Mouse (Mus musculus) midbrain, embryonic 13.5 days (tissue): ENCODE results near the gene Padi2. TPM values are rescaled to one million over a fixed set of nuclear protein-coding genes. Genes with fewer than 3 reads are reported as not detected.

Experiments
- ATAC-seq: fragments of 200-750 bp; cut with Nextera tagmentation; 2 replicates; pipeline ENCODE4 v1.8.0; 2017; ENCODE audit warnings: mild to moderate bottlenecking, moderate TSS enrichment, moderate library complexity
- H3K27ac ChIP-seq: fragments of 300-500 bp; sonication (generic); 2 replicates; pipeline ENCODE4 v1.5.1; 2015; ENCODE audit warnings: inconsistent platforms, mild to moderate bottlenecking, moderate library complexity
- H3K27me3 ChIP-seq: fragments of 300-500 bp; sonication (generic); 2 replicates; pipeline ENCODE4 v1.6.1; 2015; ENCODE audit warnings: mild to moderate bottlenecking, inconsistent platforms
- H3K36me3 ChIP-seq: fragments of 300-500 bp; sonication (generic); 2 replicates; pipeline ENCODE4 v1.6.1; 2015; ENCODE audit warnings: mild to moderate bottlenecking, inconsistent platforms
- H3K4me1 ChIP-seq: fragments of 300-500 bp; sonication (generic); replicated peaks from 2 replicates; pipeline ENCODE4 v1.6.1; 2015; ENCODE audit warnings: inconsistent platforms
- H3K4me2 ChIP-seq: fragments of 300-500 bp; sonication (generic); replicated peaks from 2 replicates; pipeline ENCODE4 v1.6.1; 2015; ENCODE audit warnings: moderate library complexity, mild to moderate bottlenecking, inconsistent platforms
- H3K4me3 ChIP-seq: fragments of 300-500 bp; sonication (generic); replicated peaks from 2 replicates; pipeline ENCODE4 v1.5.1; 2015; ENCODE audit warnings: mild to moderate bottlenecking, inconsistent platforms
- H3K9ac ChIP-seq: fragments of 300-500 bp; sonication (generic); replicated peaks from 2 replicates; pipeline ENCODE4 v1.6.1; 2015; ENCODE audit warnings: mild to moderate bottlenecking, inconsistent platforms
- H3K9me3 ChIP-seq: fragments of 300-500 bp; sonication (generic); 2 replicates; pipeline ENCODE4 v1.6.1; 2016; ENCODE audit warnings: mild to moderate bottlenecking, inconsistent platforms
- WGBS: fragments of 180-500 bp; shearing (Covaris S2); methylation state at CpG from one replicate; pipeline ENCODE4 v1.1.7; 2015; 5-methylcytosine and 5-hydroxymethylcytosine counted together
- polyA plus RNA-seq: library from polyadenylated mRNA; unstranded; fragments of >200 nt; fragmentation: Nextera tagmentation; extraction: Ambion mirVana; gene quantifications from 2 replicates; pipeline ENCODE4 v1.2.1, GENCODE M21; 2015

Gene Padi2
- polyA plus RNA-seq: 0.93 TPM in 2 replicates

DNA sequence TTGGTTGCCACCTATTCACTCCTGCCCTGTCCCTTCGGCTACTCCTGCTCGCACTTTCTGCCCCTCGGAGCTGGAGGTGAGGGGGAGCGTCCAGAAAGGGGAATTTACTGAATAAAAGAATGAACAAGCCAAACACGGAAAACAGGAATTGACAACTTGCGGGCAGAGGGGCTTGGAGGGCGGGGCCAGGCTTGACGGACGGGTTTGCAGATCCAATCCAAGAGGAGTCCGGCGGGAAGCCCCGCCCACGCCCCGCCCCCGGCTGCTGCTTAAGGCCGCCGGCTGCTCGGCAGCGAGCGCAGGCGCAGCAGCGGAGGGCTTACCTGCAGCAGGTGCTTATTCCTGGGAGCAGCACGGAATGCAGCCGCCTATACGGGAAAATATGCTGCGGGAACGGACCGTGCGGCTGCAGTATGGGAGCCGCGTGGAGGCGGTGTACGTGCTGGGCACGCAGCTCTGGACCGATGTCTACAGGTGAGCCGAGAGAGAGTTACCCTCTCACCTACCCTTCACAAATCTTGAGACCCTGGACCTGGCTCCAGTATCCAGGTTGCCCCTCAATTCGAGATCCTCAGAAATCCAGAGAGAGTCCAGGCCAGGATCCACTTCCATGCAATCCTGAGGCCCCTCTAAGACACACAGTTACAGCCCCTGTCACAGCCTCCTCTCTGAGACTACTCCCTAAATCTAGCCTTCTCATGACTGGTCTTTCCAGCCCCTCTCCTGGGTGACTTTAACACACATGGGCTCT, at the start of gene Padi2:
Gene Padi2 (plus strand): TSS at position 269 of the 751 bp plus-strand sequence.
- peak within 1 kb of the TSS; percentile 40 for H3K4me3 ChIP-seq
- H3K36me3 ChIP-seq: no peaks in the 10 kb centered on the region
- ATAC-seq: peak; percentile 78
- H3K9ac ChIP-seq: peak within 1 kb of the TSS; percentile 51
- H3K27ac ChIP-seq: no peak within 1 kb of the TSS
- H3K4me2 ChIP-seq: peak within 1 kb of the TSS; percentile 72
- peaks cover 61% of the 10 kb centered on the region for H3K27me3 ChIP-seq
- H3K4me1 ChIP-seq: peaks cover 16% of the 10 kb centered on the region
- WGBS: 3% methylated on average over 37 of the region's 37 CpGs
- H3K9me3 ChIP-seq: no peaks in the 10 kb centered on the region

DNA sequence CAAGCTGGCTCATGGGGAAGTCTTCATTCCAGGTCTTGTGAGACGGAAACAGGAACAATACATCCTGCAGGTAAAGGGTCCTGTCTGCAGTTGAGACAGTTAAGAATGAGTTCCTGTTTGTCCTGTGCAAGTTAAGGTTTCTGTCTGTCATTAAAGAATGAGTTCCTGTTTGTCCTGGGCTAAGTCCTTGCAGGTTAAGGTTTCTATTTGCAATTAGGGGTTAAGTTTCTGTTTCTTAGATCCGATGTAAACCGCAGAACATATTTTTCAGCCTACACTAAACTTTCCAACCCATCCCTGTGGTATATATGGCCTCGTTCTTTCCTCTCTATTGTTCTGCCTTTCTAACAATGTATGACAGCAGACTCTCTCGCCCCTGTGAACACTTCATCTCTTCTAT, 49.1 kb upstream of the Padi2 start:
- H3K27me3 ChIP-seq: no peaks in the 10 kb centered on the region
- ATAC-seq: no peak
- no peak overlapping the region for H3K9ac ChIP-seq
- H3K9me3 ChIP-seq: no peaks in the 10 kb centered on the region
- peaks cover 11% of the 10 kb centered on the region; the same call in 1 of the 2 replicates for H3K4me1 ChIP-seq
- no peaks in the 10 kb centered on the region for H3K36me3 ChIP-seq
- H3K27ac ChIP-seq: no peak overlapping the region
- no peak overlapping the region for H3K4me2 ChIP-seq
- WGBS: 88% methylated on average over 5 of the region's 5 CpGs
- H3K4me3 ChIP-seq: no peak overlapping the region

DNA sequence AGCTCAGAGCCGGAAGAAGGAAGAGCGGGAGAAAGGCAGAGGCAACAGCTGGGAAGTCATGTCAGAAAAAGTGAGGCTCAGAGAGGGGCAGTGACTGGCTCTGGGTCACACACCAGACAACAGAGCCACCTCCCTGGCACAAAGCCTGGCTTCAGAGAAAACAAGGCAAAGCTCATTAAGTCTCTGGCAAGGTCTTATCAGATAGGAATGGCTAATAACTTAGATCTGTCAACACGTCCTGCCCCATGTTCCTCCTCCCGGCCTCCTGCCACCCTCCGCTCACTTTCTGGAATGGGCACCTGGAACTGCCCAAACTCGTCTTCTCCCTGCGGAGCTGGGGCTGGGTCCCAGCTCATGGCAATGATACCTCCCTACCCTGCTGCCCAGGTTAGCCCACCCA, 48.3 kb upstream of the Padi2 start:
- no peak for ATAC-seq
- peaks cover 11% of the 10 kb centered on the region; the same call in 1 of the 2 replicates for H3K4me1 ChIP-seq
- no peak overlapping the region for H3K9ac ChIP-seq
- no peak overlapping the region for H3K4me3 ChIP-seq
- no peaks in the 10 kb centered on the region for H3K36me3 ChIP-seq
- no peaks in the 10 kb centered on the region for H3K9me3 ChIP-seq
- H3K4me2 ChIP-seq: no peak overlapping the region
- 85% methylated on average over 7 of the region's 7 CpGs for WGBS
- no peaks in the 10 kb centered on the region for H3K27me3 ChIP-seq
- no peak overlapping the region for H3K27ac ChIP-seq

- WGBS: 74% methylated on average over 11 of the region's 11 CpGs
- H3K4me1 ChIP-seq: 0 out of 2 replicates have a peak, but pooled peaks cover 2% of the 10 kb centered on the region
- H3K9me3 ChIP-seq: no peaks in the 10 kb centered on the region
- no peak for ATAC-seq
- no peak overlapping the region for H3K27ac ChIP-seq
- H3K4me3 ChIP-seq: no peak overlapping the region
- H3K4me2 ChIP-seq: no peak overlapping the region
- H3K9ac ChIP-seq: no peak overlapping the region
- no peaks in the 10 kb centered on the region for H3K36me3 ChIP-seq
- no peaks in the 10 kb centered on the region for H3K27me3 ChIP-seq
Measured at GRCm38 (mm10) chr4:140859291-140859690, 46.9 kb upstream of the Padi2 start.

DNA sequence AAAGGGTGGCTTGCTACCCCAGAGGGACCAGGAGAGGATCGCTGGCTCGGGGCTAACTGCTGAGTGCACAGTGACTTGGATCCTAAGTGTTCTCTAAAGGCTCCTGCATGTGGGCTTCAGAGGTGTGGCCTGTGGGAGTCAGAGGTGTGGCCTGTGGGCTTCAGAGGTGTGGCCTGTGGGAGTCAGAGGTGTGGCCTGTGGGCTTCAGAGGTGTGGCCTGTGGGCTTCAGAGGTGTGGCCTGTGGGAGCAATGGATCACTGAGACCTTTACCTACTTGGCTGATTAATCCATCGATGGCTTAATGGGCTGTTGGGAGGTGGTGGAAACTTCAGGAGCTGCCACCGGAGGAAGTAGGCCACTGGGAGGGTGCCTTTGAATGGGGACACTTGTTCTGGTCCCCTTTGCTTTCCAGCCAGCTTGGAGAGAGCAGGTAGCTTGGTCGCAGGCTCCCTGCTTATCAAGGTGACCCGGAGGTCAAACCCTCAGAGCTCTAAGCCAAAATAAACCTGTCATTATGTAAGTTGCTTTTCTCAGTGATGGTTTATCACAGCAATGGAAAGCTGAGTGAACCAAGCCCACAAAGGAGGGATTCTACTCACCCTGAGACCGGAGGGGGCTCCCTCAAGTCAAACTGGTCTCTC, 45.9 kb upstream of the Padi2 start:
- Histone ChIP-seq H3K4me2 (no peak overlapping the region), H3K9ac (no peak overlapping the region), H3K4me3 (no peak overlapping the region), H3K27me3 (no peaks in the 10 kb centered on the region), H3K9me3 (no peaks in the 10 kb centered on the region), H3K36me3 (no peaks in the 10 kb centered on the region), H3K4me1 (no peaks in the 10 kb centered on the region), H3K27ac (no peak overlapping the region)
- 61% methylated on average over 7 of the region's 7 CpGs for WGBS
- no peak for ATAC-seq

- no peaks in the 10 kb centered on the region for H3K4me1 ChIP-seq
- no peak for ATAC-seq
- WGBS: 93% methylated on average over 7 of the region's 7 CpGs
Measured at GRCm38 (mm10) chr4:140860767-140861147, 45.4 kb upstream of the Padi2 start.

DNA sequence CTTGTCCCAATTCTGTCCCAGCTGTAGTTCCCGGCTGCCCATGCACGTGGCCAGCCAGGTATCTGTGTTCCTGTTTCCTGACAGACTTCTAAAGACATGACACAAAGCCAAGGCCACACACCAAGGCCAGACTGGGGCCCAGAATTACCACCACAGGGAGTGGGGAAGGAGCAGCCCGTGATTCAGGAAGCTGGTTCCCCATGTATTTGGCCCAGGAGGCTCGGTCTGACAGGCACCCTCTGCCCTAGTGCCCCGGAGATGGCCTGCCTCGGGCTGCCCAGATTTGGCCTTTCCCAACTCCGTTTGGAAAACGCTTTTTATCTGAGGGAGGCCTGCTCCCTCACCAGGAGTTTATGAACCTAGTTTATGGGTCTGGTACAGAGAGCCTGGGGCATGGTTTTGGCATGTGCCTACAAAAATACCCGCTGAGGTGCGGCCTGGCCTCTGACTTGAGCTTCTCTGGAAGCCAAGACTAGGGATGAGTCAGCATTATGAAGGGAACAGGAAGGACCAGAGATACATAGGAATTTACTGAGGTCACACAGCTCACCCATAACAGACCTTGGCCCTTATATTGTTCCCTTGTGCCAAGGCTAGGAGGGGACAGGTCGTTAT, 44.0 kb upstream of the Padi2 start:
- Histone ChIP-seq H3K4me3 (no peak overlapping the region), H3K4me2 (no peak overlapping the region), H3K27me3 (no peaks in the 10 kb centered on the region), H3K9me3 (no peaks in the 10 kb centered on the region), H3K36me3 (no peaks in the 10 kb centered on the region), H3K27ac (no peak overlapping the region), H3K4me1 (no peaks in the 10 kb centered on the region), H3K9ac (no peak overlapping the region)
- WGBS: 82% methylated on average over 11 of the region's 11 CpGs
- ATAC-seq: no peak

More at GRCm38 (mm10) chr4:140860767-140861147, 45.4 kb upstream of the Padi2 start:
- H3K27me3 ChIP-seq: no peaks in the 10 kb centered on the region
- H3K9me3 ChIP-seq: no peaks in the 10 kb centered on the region
- H3K36me3 ChIP-seq: no peaks in the 10 kb centered on the region
- H3K4me3 ChIP-seq: no peak overlapping the region
- H3K4me2 ChIP-seq: no peak overlapping the region
- no peak overlapping the region for H3K27ac ChIP-seq
- no peak overlapping the region for H3K9ac ChIP-seq

DNA sequence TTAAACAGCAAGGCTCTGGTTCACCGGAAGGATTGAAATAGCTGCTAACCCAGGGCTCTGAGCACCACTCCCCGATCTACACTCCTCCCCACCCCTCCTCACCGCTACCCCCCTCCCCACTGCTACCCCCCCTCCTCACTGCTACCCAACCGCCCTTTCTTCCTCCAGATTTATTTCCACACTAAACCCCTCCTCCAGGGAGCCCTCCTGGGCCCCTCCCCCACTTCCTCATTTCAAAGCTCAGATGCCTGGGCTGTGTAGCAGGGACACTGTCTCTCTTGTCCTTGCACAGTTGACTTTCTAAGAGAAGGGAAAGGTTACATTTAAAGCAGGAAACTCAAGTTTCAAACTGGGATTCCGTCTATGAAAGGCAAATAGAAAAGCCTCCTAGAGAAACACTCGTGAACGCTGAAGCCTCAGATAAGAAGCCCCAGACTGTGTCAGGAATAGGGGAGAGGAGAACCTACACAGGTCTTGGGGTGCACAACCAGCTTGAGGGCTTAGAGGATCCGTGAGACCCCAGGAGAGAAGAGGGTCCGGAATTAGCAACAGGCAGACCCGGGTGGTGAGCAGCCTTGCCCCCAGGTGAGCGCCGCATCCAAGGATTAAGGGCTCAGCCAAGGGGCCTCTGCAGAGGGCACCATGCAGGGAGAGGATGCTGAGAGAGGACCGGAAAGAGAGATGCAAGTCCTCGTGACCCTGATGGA, 37.5 kb upstream of the Padi2 start:
- peak overlapping the region; percentile 17 for H3K4me2 ChIP-seq
- peaks cover 7% of the 10 kb centered on the region for H3K9me3 ChIP-seq
- no peak overlapping the region for H3K4me3 ChIP-seq
- H3K4me1 ChIP-seq: peaks cover 10% of the 10 kb centered on the region
- no peaks in the 10 kb centered on the region for H3K36me3 ChIP-seq
- peaks cover 16% of the 10 kb centered on the region; the same call in 1 of the 2 replicates for H3K27me3 ChIP-seq
- H3K9ac ChIP-seq: no peak overlapping the region
- no peak for ATAC-seq
- H3K27ac ChIP-seq: no peak overlapping the region
- WGBS: 3% methylated on average over 14 of the region's 14 CpGs

DNA sequence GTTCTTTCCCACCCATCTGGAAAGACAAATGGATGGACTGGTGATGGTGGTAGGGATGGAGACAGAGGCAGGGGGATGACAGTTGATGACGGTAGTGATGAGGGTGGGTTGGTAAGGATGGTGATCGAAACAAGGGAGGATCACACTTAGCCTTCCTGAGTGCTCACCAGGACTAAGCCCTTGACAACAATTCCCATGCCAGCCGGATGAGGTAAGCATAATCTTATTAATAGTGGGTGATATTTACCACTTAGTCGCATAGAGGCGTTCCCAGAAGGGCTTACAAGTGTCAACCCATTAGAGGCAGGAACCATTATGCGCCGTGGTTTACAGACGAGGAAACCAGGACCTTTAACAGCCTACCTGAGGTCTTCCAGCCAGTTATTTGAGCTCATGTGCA, 36.2 kb upstream of the Padi2 start:
- no peak overlapping the region for H3K4me3 ChIP-seq
- H3K4me1 ChIP-seq: peaks cover 10% of the 10 kb centered on the region
- no peak for ATAC-seq
- no peaks in the 10 kb centered on the region for H3K36me3 ChIP-seq
- no peak overlapping the region for H3K27ac ChIP-seq
- WGBS: 89% methylated on average over 8 of the region's 8 CpGs
- peaks cover 16% of the 10 kb centered on the region; the same call in 1 of the 2 replicates for H3K27me3 ChIP-seq
- peaks cover 7% of the 10 kb centered on the region for H3K9me3 ChIP-seq
- no peak overlapping the region for H3K4me2 ChIP-seq
- no peak overlapping the region for H3K9ac ChIP-seq

DNA sequence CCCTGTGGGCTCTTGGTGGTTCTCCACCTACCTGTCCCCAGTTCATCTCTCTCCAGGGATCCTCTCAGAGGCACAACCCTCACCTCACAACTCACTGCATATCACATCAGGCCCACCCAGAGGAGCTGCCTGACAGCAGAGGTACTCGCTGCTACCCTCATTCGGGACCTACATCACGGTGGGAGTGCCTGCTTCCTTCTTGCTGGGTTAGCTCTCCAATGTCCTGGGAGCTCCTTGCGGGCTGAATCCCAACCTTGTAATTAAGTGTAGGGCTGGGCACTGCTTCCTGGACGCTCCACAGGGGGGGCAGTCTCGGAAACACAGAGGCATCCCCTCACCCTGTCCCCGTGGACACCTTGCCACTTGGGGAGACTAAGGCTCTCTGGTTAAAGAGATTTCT, 35.3 kb upstream of the Padi2 start:
- Histone ChIP-seq H3K4me3 (no peak overlapping the region), H3K36me3 (no peaks in the 10 kb centered on the region), H3K27me3 (peaks cover 16% of the 10 kb centered on the region; the same call in 1 of the 2 replicates), H3K4me2 (no peak overlapping the region), H3K4me1 (peaks cover 10% of the 10 kb centered on the region), H3K27ac (no peak overlapping the region), H3K9me3 (peaks cover 7% of the 10 kb centered on the region), H3K9ac (no peak overlapping the region)
- WGBS: 82% methylated on average over 7 of the region's 7 CpGs
- ATAC-seq: no peak

DNA sequence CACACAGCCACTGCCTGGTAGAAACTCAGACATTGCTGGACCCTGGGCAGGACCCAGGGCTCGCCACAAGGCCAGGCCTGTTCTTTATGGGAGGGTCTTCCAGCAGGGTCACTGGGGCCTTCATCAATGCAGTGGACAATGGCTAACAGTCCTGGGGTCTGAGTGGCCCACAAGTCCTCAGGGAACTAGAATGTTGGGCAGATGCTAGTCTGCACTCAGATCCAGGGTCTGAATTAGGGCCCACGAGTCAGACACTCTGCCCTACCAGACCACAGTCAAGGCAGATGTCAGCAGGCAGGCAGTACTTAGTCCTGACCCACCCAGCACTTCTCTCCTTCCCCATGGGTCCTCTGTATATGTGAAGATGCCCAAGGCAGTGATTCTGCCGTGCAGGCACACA, 34.8 kb upstream of the Padi2 start:
- 84% methylated on average over 3 of the region's 3 CpGs for WGBS
- H3K27me3 ChIP-seq: peaks cover 16% of the 10 kb centered on the region; the same call in 1 of the 2 replicates
- no peak for ATAC-seq
- H3K9ac ChIP-seq: no peak overlapping the region
- no peaks in the 10 kb centered on the region for H3K36me3 ChIP-seq
- H3K4me1 ChIP-seq: peaks cover 10% of the 10 kb centered on the region
- no peak overlapping the region for H3K4me3 ChIP-seq
- no peak overlapping the region for H3K4me2 ChIP-seq
- H3K27ac ChIP-seq: no peak overlapping the region
- peaks cover 7% of the 10 kb centered on the region for H3K9me3 ChIP-seq
